Mouse (Mus musculus) lung, adult 2 months (tissue): ENCODE measurements around the gene Prr18. TPM values are rescaled to one million over a fixed set of nuclear protein-coding genes. Genes with fewer than 3 reads are reported as not detected.
A peak's percentile ranks its signal among the peaks of the same experiment; 100 is the strongest.

ENCODE experiments used
- DNase-seq: peaks from one replicate; pipeline ENCODE4 v3.0.0; 2022
- H3K4me1 ChIP-seq: fragments of 200-500 bp; 2 replicates; pipeline ENCODE4 v1.6.1; 2011; ENCODE audit warnings: low read length; ENCODE audit not compliant: control insufficient read depth, insufficient read depth
- H3K4me3 ChIP-seq: fragments of 200-500 bp; replicated peaks from 2 replicates; pipeline ENCODE3; 2011; ENCODE audit warnings: low read depth, mild to moderate bottlenecking, control low read depth, low read length; ENCODE audit errors: extremely low read depth
- CTCF ChIP-seq: fragments of 200-500 bp; IDR thresholded peaks from 2 replicates; pipeline ENCODE4 v1.5.1; 2011; ENCODE audit warnings: mild to moderate bottlenecking, low read length, control low read depth; ENCODE audit not compliant: insufficient read depth
- POLR2A ChIP-seq: fragments of 200-500 bp; IDR thresholded peaks from 2 replicates; pipeline ENCODE4 v1.6.1; 2011; ENCODE audit warnings: low read depth, mild to moderate bottlenecking, control low read depth, low read length, borderline replicate concordance; ENCODE audit errors: extremely low read depth
- WGBS: fragments of 180-500 bp; shearing (Covaris S2); methylation state at CpG from one replicate; pipeline ENCODE4 v1.1.7; 2018; 5-methylcytosine and 5-hydroxymethylcytosine counted together
- polyA plus RNA-seq: library from polyadenylated mRNA; depleted of rRNA; stranded (reverse); fragments of >200 nt; gene quantifications from 2 replicates; pipeline ENCODE4 v1.2.3, GENCODE M21; 2012

Prr18 gene
- polyA plus RNA-seq, 1 experiment, result 14.4 TPM

GRCm38 (mm10) chr17:8339666-8340374, 2.6 kb downstream of the Prr18 start:
- H3K4me1 ChIP-seq, result peaks cover 13% of the 10 kb centered on the region
- DNase-seq, result no peak
- no peak for TF ChIP-seq POLR2A
- TF ChIP-seq CTCF, result no peak
- peak overlapping the region; percentile 66 for H3K4me3 ChIP-seq
- 14% methylated on average over 8 of the region's 8 CpGs for WGBS

GRCm38 (mm10) chr17:8340407-8341359, 3.4 kb downstream of the Prr18 start:
- peak; percentile 34 for DNase-seq

GRCm38 (mm10) chr17:8341360-8341963, 4.2 kb downstream of the Prr18 start:
- WGBS, result 21% methylated on average over 46 of the region's 46 CpGs
- no peak for DNase-seq
- no peak for TF ChIP-seq POLR2A
- TF ChIP-seq CTCF, result no peak
- H3K4me3 ChIP-seq, result peak overlapping the region; percentile 30
- H3K4me1 ChIP-seq, result peaks cover 13% of the 10 kb centered on the region

More at GRCm38 (mm10) chr17:8340407-8341359, 3.4 kb downstream of the Prr18 start:
- Histone ChIP-seq H3K4me1 (peaks cover 13% of the 10 kb centered on the region), H3K4me3 (peak overlapping the region; percentile 66)
- TF ChIP-seq CTCF (no peak), POLR2A (no peak)
- WGBS, result 1% methylated on average over 76 of the region's 92 CpGs

- Histone ChIP-seq H3K4me1 (peaks cover 13% of the 10 kb centered on the region), H3K4me3 (no peak overlapping the region)
- no peak for TF ChIP-seq CTCF
- TF ChIP-seq POLR2A, result no peak
- DNase-seq, result no peak
- WGBS, result 33% methylated on average over 5 of the region's 5 CpGs
Observed at GRCm38 (mm10) chr17:8342706-8343105, 5.4 kb downstream of the Prr18 start.

- Histone ChIP-seq H3K4me1 (peaks cover 13% of the 10 kb centered on the region), H3K4me3 (no peak overlapping the region)
- DNase-seq, result no peak
Observed at GRCm38 (mm10) chr17:8343416-8343815, 6.2 kb downstream of the Prr18 start.

GRCm38 (mm10) chr17:8347765-8348285, 10.6 kb downstream of the Prr18 start:
- TF ChIP-seq CTCF, result no peak
- TF ChIP-seq POLR2A, result no peak
- 70% methylated on average over 5 of the region's 5 CpGs for WGBS
- no peak for DNase-seq
- no peaks in the 10 kb centered on the region for H3K4me1 ChIP-seq
- H3K4me3 ChIP-seq, result no peak overlapping the region

More at GRCm38 (mm10) chr17:8343416-8343815, 6.2 kb downstream of the Prr18 start:
- TF ChIP-seq POLR2A (no peak), CTCF (no peak)
- 62% methylated on average over 6 of the region's 6 CpGs for WGBS

GRCm38 (mm10) chr17:8348941-8349340, 11.7 kb downstream of the Prr18 start:
- Histone ChIP-seq H3K4me1 (no peaks in the 10 kb centered on the region), H3K4me3 (no peak overlapping the region)
- TF ChIP-seq POLR2A (no peak), CTCF (no peak)
- no peak for DNase-seq
- 80% methylated on average over 4 of the region's 4 CpGs for WGBS

- no peak overlapping the region for H3K4me3 ChIP-seq
- TF ChIP-seq CTCF, result no peak
- TF ChIP-seq POLR2A, result no peak
- H3K4me1 ChIP-seq, result no peaks in the 10 kb centered on the region
- WGBS, result 81% methylated on average over 7 of the region's 7 CpGs
- no peak for DNase-seq
Observed at GRCm38 (mm10) chr17:8351088-8351487, 13.8 kb downstream of the Prr18 start.

- 72% methylated on average over 6 of the region's 6 CpGs for WGBS
- Histone ChIP-seq H3K4me3 (no peak within 1 kb of the TSS), H3K4me1 (no peaks in the 10 kb centered on the region)
- TF ChIP-seq POLR2A, result no peak
- no peak for TF ChIP-seq CTCF
- no peak for DNase-seq
Observed at GRCm38 (mm10) chr17:8355692-8356091, 18.4 kb downstream of the Prr18 start, which contains the start of gene T2. T2 (plus strand) TSS chr17:8355992.
